Mouse (Mus musculus): ENCODE data around the gene Ift140. TPM values are rescaled to one million over a fixed set of nuclear protein-coding genes. Genes with fewer than 3 reads are reported as not detected.

The Ift140 gene
- polyA plus RNA-seq, 1 experiment from 2014 or later, result 6.8 TPM

GRCm38 (mm10) chr17:25084835-25085385 lies 69.0 kb downstream of the Ift140 start:
- Histone ChIP-seq H3K36me3 (ENCODE audit: inconsistent target) (no peaks in the 10 kb centered on the region), H3K27ac (no peak overlapping the region)

GRCm38 (mm10) chr17:25086724-25087123 lies 70.8 kb downstream of the Ift140 start:
- Histone ChIP-seq H3K79me2 (ENCODE audit: inconsistent target) (no peaks in the 10 kb centered on the region), H3K4me3 (ENCODE audit: inconsistent target) (no peak overlapping the region), H3K36me3 (ENCODE audit: inconsistent target) (no peaks in the 10 kb centered on the region), H3K27ac (no peak overlapping the region)
- WGBS (ENCODE audit: missing documents), result 98% methylated on average over 7 of the region's 7 CpGs

More at GRCm38 (mm10) chr17:25084835-25085385, 69.0 kb downstream of the Ift140 start:
- Histone ChIP-seq H3K79me2 (ENCODE audit: inconsistent target) (no peaks in the 10 kb centered on the region), H3K4me3 (ENCODE audit: inconsistent target) (no peak overlapping the region)
- WGBS (ENCODE audit: missing documents), result 90% methylated on average over 11 of the region's 13 CpGs

- Histone ChIP-seq H3K36me3 (ENCODE audit: inconsistent target) (no peaks in the 10 kb centered on the region), H3K27ac (no peak overlapping the region), H3K79me2 (ENCODE audit: inconsistent target) (no peaks in the 10 kb centered on the region), H3K4me3 (ENCODE audit: inconsistent target) (no peak overlapping the region)
- WGBS (ENCODE audit: missing documents), result 94% methylated on average over 10 of the region's 10 CpGs
Measured at GRCm38 (mm10) chr17:25089158-25089557, 73.3 kb downstream of the Ift140 start.

GRCm38 (mm10) chr17:25090450-25090849 lies 74.6 kb downstream of the Ift140 start:
- H3K79me2 ChIP-seq (ENCODE audit: inconsistent target), result no peaks in the 10 kb centered on the region
- no peaks in the 10 kb centered on the region for H3K36me3 ChIP-seq (ENCODE audit: inconsistent target)
- H3K4me3 ChIP-seq (ENCODE audit: inconsistent target), result no peak overlapping the region
- H3K27ac ChIP-seq, result no peak overlapping the region
- WGBS (ENCODE audit: missing documents), result 94% methylated on average over 10 of the region's 10 CpGs

- Histone ChIP-seq H3K36me3 (ENCODE audit: inconsistent target) (peaks cover 20% of the 10 kb centered on the region; the same call in 1 of the 2 replicates), H3K4me3 (ENCODE audit: inconsistent target) (no peak overlapping the region), H3K79me2 (ENCODE audit: inconsistent target) (no peaks in the 10 kb centered on the region), H3K27ac (no peak overlapping the region)
- WGBS (ENCODE audit: missing documents), result 100% methylated on average over 2 of the region's 2 CpGs
Measured at GRCm38 (mm10) chr17:25096221-25096620, 80.3 kb downstream of the Ift140 start.

- no peak overlapping the region for H3K4me3 ChIP-seq (ENCODE audit: inconsistent target)
- H3K36me3 ChIP-seq (ENCODE audit: inconsistent target), result peaks cover 52% of the 10 kb centered on the region; the same call in 1 of the 2 replicates
- 95% methylated on average over 6 of the region's 6 CpGs for WGBS (ENCODE audit: missing documents)
- H3K27ac ChIP-seq, result no peak overlapping the region
- no peaks in the 10 kb centered on the region for H3K79me2 ChIP-seq (ENCODE audit: inconsistent target)
Measured at GRCm38 (mm10) chr17:25100052-25100451, 84.2 kb downstream of the Ift140 start.

GRCm38 (mm10) chr17:25101338-25101737 lies 85.5 kb downstream of the Ift140 start:
- 94% methylated on average over 11 of the region's 11 CpGs for WGBS (ENCODE audit: missing documents)
- Histone ChIP-seq H3K27ac (no peak overlapping the region), H3K36me3 (ENCODE audit: inconsistent target) (peaks cover 55% of the 10 kb centered on the region; the same call in 1 of the 2 replicates), H3K79me2 (ENCODE audit: inconsistent target) (no peaks in the 10 kb centered on the region), H3K4me3 (ENCODE audit: inconsistent target) (no peak overlapping the region)

GRCm38 (mm10) chr17:25107786-25108185 lies 91.9 kb downstream of the Ift140 start:
- 98% methylated on average over 16 of the region's 16 CpGs for WGBS (ENCODE audit: missing documents)
- Histone ChIP-seq H3K27ac (no peak overlapping the region), H3K36me3 (ENCODE audit: inconsistent target) (peaks cover 30% of the 10 kb centered on the region; the same call in 1 of the 2 replicates), H3K79me2 (ENCODE audit: inconsistent target) (no peaks in the 10 kb centered on the region), H3K4me3 (ENCODE audit: inconsistent target) (no peak overlapping the region)

- Histone ChIP-seq H3K4me3 (ENCODE audit: inconsistent target) (no peak overlapping the region), H3K36me3 (ENCODE audit: inconsistent target) (peaks cover 16% of the 10 kb centered on the region; the same call in 1 of the 2 replicates), H3K27ac (no peak overlapping the region), H3K79me2 (ENCODE audit: inconsistent target) (no peaks in the 10 kb centered on the region)
- WGBS (ENCODE audit: missing documents), result 82% methylated on average over 2 of the region's 2 CpGs
Measured at GRCm38 (mm10) chr17:25109578-25109977, 93.7 kb downstream of the Ift140 start.

- WGBS (ENCODE audit: missing documents), result 100% methylated on average over 6 of the region's 6 CpGs
- H3K36me3 ChIP-seq (ENCODE audit: inconsistent target), result peaks cover 12% of the 10 kb centered on the region; the same call in 1 of the 2 replicates
- H3K27ac ChIP-seq, result no peak overlapping the region
- H3K4me3 ChIP-seq (ENCODE audit: inconsistent target), result no peak overlapping the region
- H3K79me2 ChIP-seq (ENCODE audit: inconsistent target), result no peaks in the 10 kb centered on the region
Measured at GRCm38 (mm10) chr17:25110590-25110989, 94.7 kb downstream of the Ift140 start.

- H3K36me3 ChIP-seq (ENCODE audit: inconsistent target), result peaks cover 11% of the 10 kb centered on the region; the same call in 1 of the 2 replicates
- H3K79me2 ChIP-seq (ENCODE audit: inconsistent target), result no peaks in the 10 kb centered on the region
- 97% methylated on average over 5 of the region's 5 CpGs for WGBS (ENCODE audit: missing documents)
- H3K4me3 ChIP-seq (ENCODE audit: inconsistent target), result no peak overlapping the region
- no peak overlapping the region for H3K27ac ChIP-seq
Measured at GRCm38 (mm10) chr17:25111220-25111619, 95.3 kb downstream of the Ift140 start.

GRCm38 (mm10) chr17:25111739-25112422 lies 96.0 kb downstream of the Ift140 start:
- Histone ChIP-seq H3K79me2 (ENCODE audit: inconsistent target) (no peaks in the 10 kb centered on the region), H3K27ac (no peak overlapping the region), H3K36me3 (ENCODE audit: inconsistent target) (peaks cover 5% of the 10 kb centered on the region; the same call in 1 of the 2 replicates), H3K4me3 (ENCODE audit: inconsistent target) (no peak overlapping the region)
- WGBS (ENCODE audit: missing documents), result 89% methylated on average over 8 of the region's 8 CpGs

- Histone ChIP-seq H3K79me2 (ENCODE audit: inconsistent target) (no peaks in the 10 kb centered on the region), H3K36me3 (ENCODE audit: inconsistent target) (no peaks in the 10 kb centered on the region), H3K4me3 (ENCODE audit: inconsistent target) (no peak overlapping the region), H3K27ac (no peak overlapping the region)
- WGBS (ENCODE audit: missing documents), result 96% methylated on average over 3 of the region's 3 CpGs
Measured at GRCm38 (mm10) chr17:25112423-25112810, 96.5 kb downstream of the Ift140 start.

GRCm38 (mm10) chr17:25114908-25115645 lies 99.2 kb downstream of the Ift140 start:
- H3K27ac ChIP-seq, result peak overlapping the region; percentile 83
- peak overlapping the region; percentile 56 for H3K4me3 ChIP-seq (ENCODE audit: inconsistent target)
- no peaks in the 10 kb centered on the region for H3K36me3 ChIP-seq (ENCODE audit: inconsistent target)
- 13% methylated on average over 23 of the region's 23 CpGs for WGBS (ENCODE audit: missing documents)
- H3K79me2 ChIP-seq (ENCODE audit: inconsistent target), result no peaks in the 10 kb centered on the region
